18 mouse cellular contexts compared by ENCODE assay signal in the genomic region with DNA sequence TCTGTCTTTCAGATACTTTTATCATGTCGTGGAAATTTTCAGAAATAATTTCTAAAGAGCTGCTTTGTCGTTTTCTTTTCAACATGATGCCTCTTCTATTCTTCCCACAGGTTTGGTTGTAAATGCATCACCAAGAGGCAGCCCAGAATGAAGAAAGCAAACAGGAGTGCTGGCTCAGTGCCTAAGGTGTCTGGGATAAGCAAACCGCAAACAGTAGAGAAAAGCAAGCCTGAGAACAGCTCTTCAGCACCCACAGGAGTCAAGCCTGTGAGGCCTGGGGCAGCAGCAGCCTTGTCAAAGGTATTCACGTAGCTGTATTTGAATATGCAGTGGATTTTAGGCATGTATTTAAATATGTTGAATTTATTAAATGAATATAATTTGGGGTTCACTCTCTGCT. TPM values are rescaled to one million over a fixed set of nuclear protein-coding genes. Genes with fewer than 3 reads are reported as not detected.
DNase-seq lines count a peak whose midpoint lies in the region; ATAC-seq lines count a peak whose summit lies in the region.
"Had no signal": no experiment of that assay in that cellular context is flagged by ENCODE, and none has a peak within 500 bp of the region (broad histone marks: within the 10 kb centered on the region; RNA-seq: fewer than 3 reads in every experiment).

No protein-coding gene starts in this region.

- 84% methylated on average over 4 of the region's 4 CpGs for WGBS in liver, embryonic 11.5 days

- ATAC-seq in megakaryocyte-erythroid progenitor cell, adult 5-6 weeks (replicated peaks; ENCODE audit: low FRiP score, low TSS enrichment, poor library complexity, severe bottlenecking) = 0 out of 2 replicates have a peak, but pooled peaks have one; percentile 23
- ATAC-seq in liver, embryonic 11.5 days (replicated peaks; ENCODE audit: low FRiP score) = no peak
- ATAC-seq: intestine, embryonic 15.5 days had no signal

- H3K4me3 ChIP-seq in liver, embryonic 11.5 days (ENCODE audit: low read depth, low read length) = no peak overlapping the region
- H3K4me3 ChIP-seq: embryonic facial prominence, embryonic 13.5 days; forebrain, embryonic 12.5 days; heart, embryonic 12.5 days; intestine, embryonic 15.5 days; stomach, embryonic 15.5 days had no signal

- no peaks in the 10 kb centered on the region for H3K27me3 ChIP-seq in liver, embryonic 11.5 days (replicated peaks; ENCODE audit: control insufficient read depth, insufficient read depth, low read length)
- H3K27me3 ChIP-seq: embryonic facial prominence, embryonic 13.5 days; forebrain, embryonic 12.5 days; heart, embryonic 12.5 days; intestine, embryonic 15.5 days; stomach, embryonic 15.5 days had no signal

- peak; percentile 38 to 40 for DNase-seq in cerebellum, postnatal 14 days
- no peak for DNase-seq in cerebellum, adult 11-12 months
- DNase-seq in ovary, adult 18-20 months (ENCODE audit: low spot score) = peak; percentile 20
- no peak for DNase-seq in ovary, postnatal 14 days (ENCODE audit: low spot score)
- DNase-seq in fibroblast of lung, adult 2 months (ENCODE audit: low read depth) = peak; percentile 44
- no peak for DNase-seq in gastrocnemius, postnatal 10 days
- no peak for DNase-seq in liver, embryonic 11.5 days (ENCODE audit: low spot score)
- DNase-seq: adrenal gland, adult 8-10 months; layer of hippocampus, postnatal 36 days; thymus, postnatal 25 days had no signal

- no peak overlapping the region for H3K9ac ChIP-seq in liver, embryonic 11.5 days (ENCODE audit: low read depth, low read length)
- H3K9ac ChIP-seq: embryonic facial prominence, embryonic 13.5 days; forebrain, embryonic 12.5 days; heart, embryonic 12.5 days; hindbrain, embryonic 14.5 days; intestine, embryonic 15.5 days; stomach, embryonic 15.5 days had no signal

- H3K4me2 ChIP-seq in liver, embryonic 11.5 days = no peak overlapping the region
- H3K4me2 ChIP-seq: embryonic facial prominence, embryonic 13.5 days; forebrain, embryonic 12.5 days; heart, embryonic 12.5 days; hindbrain, embryonic 14.5 days; intestine, embryonic 15.5 days; midbrain, embryonic 11.5 days; stomach, embryonic 15.5 days had no signal

- H3K9me3 ChIP-seq in liver, embryonic 11.5 days (ENCODE audit: control insufficient read depth, low read length) = no peaks in the 10 kb centered on the region
- H3K9me3 ChIP-seq: embryonic facial prominence, embryonic 13.5 days; forebrain, embryonic 12.5 days; heart, embryonic 12.5 days; intestine, embryonic 15.5 days; stomach, embryonic 15.5 days had no signal

- H3K4me1 ChIP-seq in liver, embryonic 11.5 days (replicated peaks; ENCODE audit: control insufficient read depth, insufficient read depth, low read length) = no peaks in the 10 kb centered on the region
- H3K4me1 ChIP-seq: forebrain, embryonic 12.5 days; stomach, embryonic 15.5 days had no signal

- H3K36me3 ChIP-seq in liver, embryonic 11.5 days (ENCODE audit: control insufficient read depth, insufficient read depth, low read length) = peaks cover 8% of the 10 kb centered on the region; the same call in 1 of the 2 replicates

- no peak overlapping the region for H3K27ac ChIP-seq in liver, embryonic 11.5 days (ENCODE audit: low read depth, low read length)
- H3K27ac ChIP-seq: embryonic facial prominence, embryonic 13.5 days; forebrain, embryonic 12.5 days; hindbrain, embryonic 14.5 days; intestine, embryonic 15.5 days had no signal

RNA-seq across cellular contexts. Expression of gene Specc1l, which starts 18.7 kb away (rescaled TPM):
- total RNA-seq in megakaryocyte-erythroid progenitor cell, adult 5-6 weeks (2014; fragmentation: Nextera tagmentation) = 25.5 and 30.8 TPM in 2 replicates
- 36.3 and 37.2 TPM in 2 replicates for total RNA-seq in megakaryocyte-erythroid progenitor cell, adult 5-6 weeks (2017)
- total RNA-seq in gastrocnemius, postnatal 10 days (2021) = 10 to 100 TPM; 34.3 to 36.2 TPM
- polyA plus RNA-seq in liver, embryonic 11.5 days (2014; fragmentation: Nextera tagmentation; extraction: Ambion mirVana) = 13.3 and 14.3 TPM in 2 replicates

Comparison
In these comparisons a context has a peak if more than half of its experiments do, and no peak if none do; other contexts are left out.
1. DNase-seq: peak in cerebellum, postnatal 14 days (2 of 2), ovary, adult 18-20 months (single experiment) and fibroblast of lung, adult 2 months (single experiment); none in cerebellum, adult 11-12 months (single experiment), ovary, postnatal 14 days (single experiment), gastrocnemius, postnatal 10 days (single experiment) and liver, embryonic 11.5 days (single experiment).